In genomic region chr8:104962229-104962901, GRCm38 (mm10) we compare ENCODE assay signal across 24 mouse cellular contexts. TPM values are rescaled to one million over a fixed set of nuclear protein-coding genes. Genes with fewer than 3 reads are reported as not detected.
A peak's percentile ranks its signal among the peaks of the same experiment; 100 is the strongest.
DNase-seq lines count a peak whose midpoint lies in the region; ATAC-seq and TF ChIP-seq lines count a peak whose summit lies in the region.
"Had no signal": no experiment of that assay in that cellular context is flagged by ENCODE, and none has a peak within 500 bp of the region (broad histone marks: within the 10 kb centered on the region; RNA-seq: fewer than 3 reads in every experiment).

No protein-coding gene starts in this region.

- no peaks in the 10 kb centered on the region for H3K36me3 ChIP-seq in heart, embryonic 12.5 days
- peaks cover 36% of the 10 kb centered on the region for H3K36me3 ChIP-seq in liver, embryonic 15.5 days (replicated peaks)
- no peaks in the 10 kb centered on the region for H3K36me3 ChIP-seq in hindbrain, embryonic 11.5 days (ENCODE audit: control insufficient read depth, insufficient read depth, low read length)
- no peaks in the 10 kb centered on the region for H3K36me3 ChIP-seq in midbrain, postnatal 0 days (ENCODE audit: insufficient read depth, low read length)
- H3K36me3 ChIP-seq: heart, embryonic 10.5 days; limb, embryonic 12.5 days had no signal

- H3K4me3 ChIP-seq in heart, embryonic 12.5 days = no peak overlapping the region
- peak overlapping the region; percentile 66 for H3K4me3 ChIP-seq in liver, embryonic 15.5 days (replicated peaks)
- H3K4me3 ChIP-seq in hindbrain, embryonic 11.5 days (ENCODE audit: low read depth, low read length) = no peak overlapping the region
- no peak overlapping the region for H3K4me3 ChIP-seq in midbrain, postnatal 0 days (ENCODE audit: low read depth, low read length)
- H3K4me3 ChIP-seq: heart, embryonic 10.5 days; limb, embryonic 12.5 days had no signal

- ATAC-seq in heart, embryonic 12.5 days (ENCODE audit: insufficient number of reproducible peaks, low FRiP score) = no peak
- ATAC-seq in erythroblast, adult 5-6 weeks (replicated peaks; ENCODE audit: low FRiP score, poor library complexity, severe bottlenecking) = peak; percentile 88
- ATAC-seq in liver, embryonic 15.5 days (ENCODE audit: insufficient read depth) = peak; percentile 97
- no peak for ATAC-seq in hindbrain, embryonic 11.5 days (ENCODE audit: low FRiP score)
- ATAC-seq in midbrain, postnatal 0 days (ENCODE audit: low FRiP score) = no peak
- ATAC-seq: forebrain, embryonic 16.5 days; lung, postnatal 0 days; Patski had no signal

- no peak overlapping the region for H3K4me2 ChIP-seq in heart, embryonic 12.5 days
- H3K4me2 ChIP-seq in liver, embryonic 15.5 days = peak overlapping the region; percentile 63
- H3K4me2 ChIP-seq in hindbrain, embryonic 11.5 days (replicated peaks; ENCODE audit: low read depth, low read length) = no peak overlapping the region
- no peak overlapping the region for H3K4me2 ChIP-seq in midbrain, postnatal 0 days (ENCODE audit: low read depth, low read length, poor library complexity, severe bottlenecking)
- H3K4me2 ChIP-seq: limb, embryonic 12.5 days had no signal

- H3K27me3 ChIP-seq in heart, embryonic 12.5 days (replicated peaks) = no peaks in the 10 kb centered on the region
- H3K27me3 ChIP-seq in liver, embryonic 15.5 days = no peaks in the 10 kb centered on the region
- H3K27me3 ChIP-seq in hindbrain, embryonic 11.5 days (ENCODE audit: control insufficient read depth, insufficient read depth, low read length) = no peaks in the 10 kb centered on the region
- no peaks in the 10 kb centered on the region for H3K27me3 ChIP-seq in midbrain, postnatal 0 days (ENCODE audit: insufficient read depth, low read length)
- H3K27me3 ChIP-seq: limb, embryonic 12.5 days had no signal

- 60% methylated on average over 8 of the region's 8 CpGs for WGBS in heart, embryonic 12.5 days
- 27% methylated on average over 8 of the region's 8 CpGs for WGBS in liver, embryonic 15.5 days (ENCODE audit: insufficient replicate concordance)
- WGBS in hindbrain, embryonic 11.5 days = 77% methylated on average over 8 of the region's 8 CpGs
- 75% methylated on average over 8 of the region's 8 CpGs for WGBS in midbrain, postnatal 0 days

- H3K27ac ChIP-seq in heart, embryonic 12.5 days (ENCODE audit: poor library complexity, severe bottlenecking) = no peak overlapping the region
- H3K27ac ChIP-seq in liver, embryonic 15.5 days (replicated peaks) = peak overlapping the region; percentile 91
- H3K27ac ChIP-seq in hindbrain, embryonic 11.5 days (ENCODE audit: low read depth, low read length) = no peak overlapping the region
- H3K27ac ChIP-seq in midbrain, postnatal 0 days (ENCODE audit: low read depth, low read length) = no peak overlapping the region
- H3K27ac ChIP-seq: heart, embryonic 10.5 days; limb, embryonic 12.5 days had no signal

- H3K9ac ChIP-seq in heart, embryonic 12.5 days = no peak overlapping the region
- H3K9ac ChIP-seq in liver, embryonic 15.5 days = peak overlapping the region; percentile 67
- H3K9ac ChIP-seq in hindbrain, embryonic 11.5 days (ENCODE audit: low read depth, low read length) = no peak overlapping the region
- H3K9ac ChIP-seq in midbrain, postnatal 0 days (replicated peaks; ENCODE audit: low read length, poor library complexity, severe bottlenecking) = no peak overlapping the region
- H3K9ac ChIP-seq: limb, embryonic 12.5 days had no signal

- no peak for TF ChIP-seq CTCF in midbrain, postnatal 0 days (IDR thresholded peaks at IDR 0.05)

- no peaks in the 10 kb centered on the region for H3K4me1 ChIP-seq in heart, embryonic 12.5 days (replicated peaks)
- peaks cover 32% of the 10 kb centered on the region for H3K4me1 ChIP-seq in liver, embryonic 15.5 days (replicated peaks)
- no peaks in the 10 kb centered on the region for H3K4me1 ChIP-seq in hindbrain, embryonic 11.5 days (replicated peaks; ENCODE audit: control insufficient read depth, insufficient read depth, low read length)
- no peaks in the 10 kb centered on the region for H3K4me1 ChIP-seq in midbrain, postnatal 0 days (ENCODE audit: insufficient read depth, low read length)
- H3K4me1 ChIP-seq: heart, embryonic 10.5 days; limb, embryonic 12.5 days had no signal

- H3K9me3 ChIP-seq in heart, embryonic 12.5 days (replicated peaks) = no peaks in the 10 kb centered on the region
- no peaks in the 10 kb centered on the region for H3K9me3 ChIP-seq in liver, embryonic 15.5 days (replicated peaks)
- no peaks in the 10 kb centered on the region for H3K9me3 ChIP-seq in hindbrain, embryonic 11.5 days (ENCODE audit: control insufficient read depth, low read length)
- H3K9me3 ChIP-seq in midbrain, postnatal 0 days (ENCODE audit: low read length) = no peaks in the 10 kb centered on the region
- H3K9me3 ChIP-seq: heart, embryonic 10.5 days; limb, embryonic 12.5 days had no signal

- peak; percentile 79 for DNase-seq in heart, adult 11 months
- peak; percentile 19 to 31 for DNase-seq in spleen, postnatal 14 days (ENCODE audit: low spot score in 2 of 2)
- no peak for DNase-seq in hindbrain, embryonic 11.5 days (ENCODE audit: low spot score)
- no peak for DNase-seq in midbrain, postnatal 0 days (ENCODE audit: low spot score)
- no peak for DNase-seq in cerebellum, adult 11 months
- DNase-seq: cerebellum, adult 9-10 months; embryo, embryonic 11 days; gastrocnemius, postnatal 10 days; retina, postnatal 1 day had no signal

RNA-seq across cellular contexts. Expression of gene Ces2g, which starts 0.8 kb away (rescaled TPM):
- 1.0 and 1.4 TPM in 2 replicates for polyA plus RNA-seq in heart, embryonic 12.5 days (2016; fragmentation: Nextera tagmentation; extraction: Ambion mirVana)
- total RNA-seq in erythroblast, adult 5-6 weeks (2015; ENCODE audit: low replicate concordance) = 255 and 269 TPM in 2 replicates
- total RNA-seq in erythroblast, adult 5-6 weeks (2017; ENCODE audit: low replicate concordance) = 137 and 175 TPM in 2 replicates
- polyA plus RNA-seq in liver, embryonic 15.5 days (2015; fragmentation: Nextera tagmentation; extraction: Ambion mirVana) = 21.1 TPM in 2 replicates
- polyA plus RNA-seq in hindbrain, embryonic 11.5 days (2014; fragmentation: Nextera tagmentation; extraction: Ambion mirVana) = not detected in 2 replicates
- total RNA-seq in midbrain, postnatal 0 days (2014; rRNA removed) = 0.14 and 0.49 TPM in 2 replicates
- polyA plus RNA-seq in midbrain, postnatal 0 days (2015; fragmentation: Nextera tagmentation; extraction: Ambion mirVana) = 0.15 and 0.28 TPM in 2 replicates
- polyA plus RNA-seq: forebrain, embryonic 16.5 days; kidney, embryonic 14.5 days; limb, embryonic 12.5 days; neural tube, embryonic 14.5 days; Patski had no signal

RNA-seq across cellular contexts. Expression of gene Ces2f, which starts 15.2 kb away (rescaled TPM):
- polyA plus RNA-seq in heart, embryonic 12.5 days (2016; fragmentation: Nextera tagmentation; extraction: Ambion mirVana) = not detected in 2 replicates
- total RNA-seq in erythroblast, adult 5-6 weeks (2015; ENCODE audit: low replicate concordance) = not detected in 2 replicates
- total RNA-seq in erythroblast, adult 5-6 weeks (2017; ENCODE audit: low replicate concordance) = not detected in 2 replicates
- not detected in 2 replicates for polyA plus RNA-seq in liver, embryonic 15.5 days (2015; fragmentation: Nextera tagmentation; extraction: Ambion mirVana)
- polyA plus RNA-seq in hindbrain, embryonic 11.5 days (2014; fragmentation: Nextera tagmentation; extraction: Ambion mirVana) = not detected in 2 replicates
- 0.93 TPM in 1 of 2 replicates, not detected in the other for total RNA-seq in midbrain, postnatal 0 days (2014; rRNA removed)
- polyA plus RNA-seq in midbrain, postnatal 0 days (2015; fragmentation: Nextera tagmentation; extraction: Ambion mirVana) = not detected in 2 replicates
- total RNA-seq: gastrocnemius, postnatal 10 days; heart, postnatal 25 days; layer of hippocampus, adult 18-20 months; left cerebral cortex, adult 8-10 months had no signal
- polyA plus RNA-seq: forebrain, embryonic 16.5 days; heart, embryonic 10.5 days; limb, embryonic 12.5 days; lung, postnatal 0 days; neural tube, embryonic 14.5 days; Patski; testis, adult 2 months had no signal

RNA-seq across cellular contexts. Expression of gene Ces2e, which starts 36.3 kb away (rescaled TPM):
- not detected in 2 replicates for polyA plus RNA-seq in heart, embryonic 12.5 days (2016; fragmentation: Nextera tagmentation; extraction: Ambion mirVana)
- total RNA-seq in erythroblast, adult 5-6 weeks (2015; ENCODE audit: low replicate concordance) = not detected in 2 replicates
- not detected in 2 replicates for total RNA-seq in erythroblast, adult 5-6 weeks (2017; ENCODE audit: low replicate concordance)
- polyA plus RNA-seq in liver, embryonic 15.5 days (2015; fragmentation: Nextera tagmentation; extraction: Ambion mirVana) = 2.3 and 3.8 TPM in 2 replicates
- polyA plus RNA-seq in hindbrain, embryonic 11.5 days (2014; fragmentation: Nextera tagmentation; extraction: Ambion mirVana) = not detected in 2 replicates
- total RNA-seq in midbrain, postnatal 0 days (2014; rRNA removed) = not detected in 2 replicates
- not detected in 2 replicates for polyA plus RNA-seq in midbrain, postnatal 0 days (2015; fragmentation: Nextera tagmentation; extraction: Ambion mirVana)
- total RNA-seq: gastrocnemius, postnatal 10 days; layer of hippocampus, adult 18-20 months had no signal
- polyA plus RNA-seq: forebrain, embryonic 16.5 days; heart, embryonic 10.5 days; limb, embryonic 12.5 days; neural tube, embryonic 14.5 days; Patski had no signal

RNA-seq across cellular contexts. Expression of gene Ces2h, which starts 38.3 kb away (rescaled TPM):
- polyA plus RNA-seq in heart, embryonic 12.5 days (2016; fragmentation: Nextera tagmentation; extraction: Ambion mirVana) = not detected in 2 replicates
- not detected in 2 replicates for total RNA-seq in erythroblast, adult 5-6 weeks (2015; ENCODE audit: low replicate concordance)
- not detected in 2 replicates for total RNA-seq in erythroblast, adult 5-6 weeks (2017; ENCODE audit: low replicate concordance)
- polyA plus RNA-seq in liver, embryonic 15.5 days (2015; fragmentation: Nextera tagmentation; extraction: Ambion mirVana) = not detected in 2 replicates
- not detected in 2 replicates for polyA plus RNA-seq in hindbrain, embryonic 11.5 days (2014; fragmentation: Nextera tagmentation; extraction: Ambion mirVana)
- total RNA-seq in midbrain, postnatal 0 days (2014; rRNA removed) = not detected in 2 replicates
- not detected in 2 replicates for polyA plus RNA-seq in midbrain, postnatal 0 days (2015; fragmentation: Nextera tagmentation; extraction: Ambion mirVana)
- total RNA-seq: gastrocnemius, postnatal 10 days; heart, postnatal 25 days; layer of hippocampus, adult 18-20 months; left cerebral cortex, adult 8-10 months had no signal
- polyA plus RNA-seq: forebrain, embryonic 16.5 days; heart, embryonic 10.5 days; kidney, embryonic 14.5 days; limb, embryonic 12.5 days; lung, postnatal 0 days; neural tube, embryonic 14.5 days; Patski; urinary bladder, adult 2 months had no signal

Comparison
In these comparisons a context has a peak if more than half of its experiments do, and no peak if none do; other contexts are left out.
1. DNase-seq: peak in heart, adult 11 months (single experiment) and spleen, postnatal 14 days (2 of 2); none in hindbrain, embryonic 11.5 days (single experiment), midbrain, postnatal 0 days (single experiment) and cerebellum, adult 11 months (single experiment).
2. ATAC-seq: peak in erythroblast, adult 5-6 weeks (single experiment) and liver, embryonic 15.5 days (single experiment); none in heart, embryonic 12.5 days (single experiment), hindbrain, embryonic 11.5 days (single experiment) and midbrain, postnatal 0 days (single experiment).